Mouse (Mus musculus): Measurements from ENCODE around the gene Pth. TPM values are rescaled to one million over a fixed set of nuclear protein-coding genes. Genes with fewer than 3 reads are reported as not detected.

Pth gene
- total RNA-seq (2021), result not detected
- long read RNA-seq, experiment 1, result 0 reads
- long read RNA-seq, experiment 2, result 0 reads

DNA sequence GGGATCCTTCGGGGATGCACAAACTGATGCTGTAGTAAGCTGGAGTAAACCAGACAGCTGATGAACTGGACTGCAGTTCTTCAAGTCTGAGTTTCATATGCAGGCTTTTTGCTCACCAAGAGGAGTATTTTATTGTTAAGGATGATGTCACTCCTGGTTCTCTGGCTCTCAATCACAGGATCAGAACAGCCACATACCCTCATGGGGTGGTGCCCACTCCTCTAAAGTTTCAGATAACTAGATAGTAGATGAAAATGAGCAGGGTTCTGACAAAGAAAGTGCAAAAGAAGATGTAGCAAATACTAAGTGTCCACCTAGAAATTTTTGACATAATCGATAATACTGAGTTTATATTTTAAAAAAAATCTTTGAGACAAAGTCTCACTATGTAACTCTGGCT, at the start of gene Pth:
Gene Pth, minus strand, starts transcription at position 101 of the 400 bp plus-strand sequence.
- DNase-seq, result no peak
- intact Hi-C loops (cut with DNase I; ENCODE audit: low total_unique reads), result no loop called here

DNA sequence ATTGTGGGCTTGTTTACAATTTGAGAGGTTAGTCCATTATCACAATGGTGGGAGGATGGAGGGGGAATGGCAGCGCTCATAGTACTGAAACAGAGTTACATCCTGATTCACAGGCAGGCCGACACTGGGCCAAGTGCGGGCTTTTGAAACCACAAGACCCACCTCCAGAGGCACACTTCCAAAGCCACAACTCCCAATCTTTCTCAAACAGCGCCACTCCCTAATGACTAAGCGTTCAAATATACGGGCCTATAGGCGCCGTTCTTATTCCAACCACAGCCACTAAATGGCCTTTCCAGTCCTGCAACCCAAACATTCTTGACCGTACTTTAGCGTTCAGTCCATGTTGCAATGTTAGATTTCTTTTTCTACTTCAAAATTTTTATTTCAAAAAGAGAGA, 47.9 kb upstream of the Pth start:
- no peak for DNase-seq
- intact Hi-C loops (cut with DNase I; ENCODE audit: low total_unique reads), result no loop called here

DNA sequence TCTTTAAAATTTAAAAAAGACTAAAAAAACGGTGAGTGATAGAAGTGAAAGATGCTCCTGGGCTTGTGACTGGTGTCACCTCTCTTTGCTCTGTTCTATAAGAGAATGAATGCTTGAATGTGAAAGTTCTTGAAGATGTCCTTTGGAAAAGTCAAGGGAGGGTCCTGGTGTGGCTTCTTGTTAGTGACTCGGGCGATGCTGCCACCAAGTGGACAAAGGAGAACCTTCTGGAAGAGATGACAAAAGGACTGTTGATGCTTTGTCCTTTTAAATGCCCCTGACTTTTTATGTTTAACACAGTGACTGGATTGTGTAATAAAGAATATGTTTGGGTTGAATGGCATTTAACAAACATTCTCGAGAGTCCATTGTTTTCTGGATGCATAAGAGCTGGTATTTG, 45.9 kb upstream of the Pth start:
- peak; percentile 28 for DNase-seq

GRCm38 (mm10) chr7:113433451-113433850, 45.1 kb upstream of the Pth start:
- intact Hi-C loops (cut with DNase I; ENCODE audit: low total_unique reads), result no loop called here
- no peak for DNase-seq

More for the DNA sequence above, 45.9 kb upstream of the Pth start:
- intact Hi-C loops (cut with DNase I; ENCODE audit: low total_unique reads), result no loop called here

DNA sequence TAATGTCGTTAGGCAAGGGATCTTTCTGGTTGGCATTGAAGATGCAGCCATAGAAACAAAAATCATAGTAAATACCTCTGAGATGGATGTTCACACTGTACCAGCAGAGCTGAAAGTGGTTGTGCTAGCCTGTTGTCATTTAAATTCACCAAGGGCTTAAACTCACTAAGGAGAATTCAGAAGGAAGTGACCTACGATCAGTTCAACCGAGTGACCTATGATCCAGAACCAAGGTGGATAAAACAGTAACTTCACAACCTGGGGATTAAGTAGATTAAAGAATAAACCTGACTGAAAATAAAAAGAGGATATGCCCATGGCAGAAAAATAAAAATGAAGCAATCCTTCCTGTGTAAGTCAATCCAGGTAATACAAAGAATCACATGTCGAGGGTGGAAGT, 44.5 kb upstream of the Pth start:
- DNase-seq, result no peak
- intact Hi-C loops (cut with DNase I; ENCODE audit: low total_unique reads), result no loop called here

DNA sequence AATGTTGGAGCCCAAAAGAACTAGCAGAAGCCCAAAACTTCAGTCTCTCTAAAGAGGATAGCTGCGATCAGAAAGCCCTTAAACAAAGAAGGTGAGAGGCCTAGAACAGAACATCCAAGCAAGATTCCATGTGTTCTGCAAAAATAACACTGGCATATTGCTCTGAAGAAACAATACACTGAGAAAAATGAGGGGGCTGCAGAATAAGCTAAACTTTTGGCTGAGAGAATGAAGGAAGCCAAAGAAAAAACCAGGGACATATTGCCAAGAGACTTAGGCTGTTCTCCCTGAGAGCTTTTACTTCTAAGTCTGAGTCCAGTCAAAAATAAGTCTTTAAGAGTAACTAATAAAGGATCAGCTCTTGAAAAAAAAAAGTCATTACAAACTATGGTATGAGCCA, 32.4 kb upstream of the Pth start:
- no peak for DNase-seq
- intact Hi-C loops (cut with DNase I; ENCODE audit: low total_unique reads), result no loop called here

- no peak for DNase-seq
Observed at GRCm38 (mm10) chr7:113419070-113419782, 30.9 kb upstream of the Pth start.

GRCm38 (mm10) chr7:113416536-113416935, 28.2 kb upstream of the Pth start:
- intact Hi-C loops (cut with DNase I; ENCODE audit: low total_unique reads), result no loop called here
- no peak for DNase-seq

More at GRCm38 (mm10) chr7:113419070-113419782, 30.9 kb upstream of the Pth start:
- intact Hi-C loops (cut with DNase I; ENCODE audit: low total_unique reads), result no loop called here

DNA sequence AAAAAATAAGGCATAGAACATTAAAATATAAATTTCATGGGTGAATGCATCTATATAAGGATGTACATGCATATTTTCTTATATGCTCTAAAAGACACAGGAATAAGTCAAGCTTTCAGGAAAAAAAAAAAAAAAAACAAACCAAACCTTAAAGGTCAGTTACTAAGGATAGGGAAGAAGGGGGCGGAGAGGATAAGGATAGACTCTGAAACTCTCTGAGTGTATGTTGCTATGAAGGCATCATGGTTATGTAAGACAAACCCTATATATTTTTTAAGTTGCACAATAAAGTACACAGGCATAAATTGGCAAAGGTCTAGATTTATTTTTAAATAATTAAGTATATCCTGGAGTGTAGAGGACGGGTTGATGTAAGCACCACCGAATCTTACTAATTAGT, 26.9 kb upstream of the Pth start:
- no peak for DNase-seq
- intact Hi-C loops (cut with DNase I; ENCODE audit: low total_unique reads), result no loop called here

GRCm38 (mm10) chr7:113408712-113409111, 20.3 kb upstream of the Pth start:
- intact Hi-C loops (cut with DNase I; ENCODE audit: low total_unique reads), result no loop called here
- no peak for DNase-seq

DNA sequence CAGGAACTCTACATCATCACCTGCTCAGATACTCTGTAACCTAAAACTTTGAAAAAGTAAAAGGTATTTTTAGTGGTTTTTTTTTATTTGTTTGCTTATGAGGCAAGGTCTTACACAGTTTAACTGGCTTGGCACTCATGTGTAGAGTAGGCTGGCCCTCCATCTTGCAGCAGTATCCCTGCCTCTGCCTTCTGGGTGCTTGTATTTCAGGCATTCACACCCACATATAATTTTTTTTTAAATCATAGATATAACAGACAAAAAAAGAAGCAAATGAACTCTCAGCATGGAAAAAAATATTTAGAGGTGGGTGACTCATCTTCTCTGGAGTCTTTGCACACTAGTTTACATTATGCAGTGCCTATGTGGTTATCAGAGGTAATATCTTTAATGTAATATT, 9.7 kb upstream of the Pth start:
- DNase-seq, result no peak
- intact Hi-C loops (cut with DNase I; ENCODE audit: low total_unique reads), result no loop called here

DNA sequence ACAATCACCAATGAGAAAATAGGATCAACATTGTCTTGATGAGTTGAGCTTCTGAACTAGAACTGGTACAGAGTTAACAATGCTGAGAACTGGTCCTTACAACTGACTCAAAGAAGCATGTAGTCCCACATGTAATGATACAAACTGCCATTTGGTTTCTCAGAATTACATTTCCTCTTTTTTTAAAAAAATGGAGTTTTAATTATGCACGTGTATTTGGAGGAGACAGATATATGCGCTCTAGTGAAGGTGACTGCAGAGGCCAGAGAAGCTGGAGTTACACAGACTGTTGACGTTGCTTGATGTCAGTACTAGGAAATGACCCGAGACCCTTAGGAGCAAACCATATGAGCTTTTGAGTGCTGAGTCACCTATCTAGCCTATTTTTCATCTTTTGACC, 8.3 kb upstream of the Pth start:
- intact Hi-C loops (cut with DNase I; ENCODE audit: low total_unique reads), result no loop called here

DNA sequence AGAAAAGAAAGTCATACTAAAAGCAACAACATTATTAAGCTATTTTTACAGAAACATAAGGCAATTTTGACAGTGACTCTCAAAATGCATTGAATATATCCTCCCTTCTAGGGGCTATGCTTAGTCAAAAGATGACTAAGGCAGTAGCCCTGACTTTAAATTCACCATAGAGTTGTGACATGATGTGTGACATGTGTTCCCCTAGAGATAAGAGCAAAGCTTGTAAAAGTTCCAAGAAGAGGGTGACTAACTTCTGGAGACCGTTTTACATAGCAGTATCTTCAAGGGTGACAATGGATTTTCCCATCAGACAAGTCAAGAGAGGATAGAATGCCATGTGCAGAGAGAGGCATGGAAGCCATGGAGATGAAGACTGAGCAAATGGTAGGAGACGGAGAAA, 3.2 kb upstream of the Pth start:
- intact Hi-C loops (cut with DNase I; ENCODE audit: low total_unique reads), result no loop called here

More for the DNA sequence above, 8.3 kb upstream of the Pth start:
- no peak for DNase-seq

DNA sequence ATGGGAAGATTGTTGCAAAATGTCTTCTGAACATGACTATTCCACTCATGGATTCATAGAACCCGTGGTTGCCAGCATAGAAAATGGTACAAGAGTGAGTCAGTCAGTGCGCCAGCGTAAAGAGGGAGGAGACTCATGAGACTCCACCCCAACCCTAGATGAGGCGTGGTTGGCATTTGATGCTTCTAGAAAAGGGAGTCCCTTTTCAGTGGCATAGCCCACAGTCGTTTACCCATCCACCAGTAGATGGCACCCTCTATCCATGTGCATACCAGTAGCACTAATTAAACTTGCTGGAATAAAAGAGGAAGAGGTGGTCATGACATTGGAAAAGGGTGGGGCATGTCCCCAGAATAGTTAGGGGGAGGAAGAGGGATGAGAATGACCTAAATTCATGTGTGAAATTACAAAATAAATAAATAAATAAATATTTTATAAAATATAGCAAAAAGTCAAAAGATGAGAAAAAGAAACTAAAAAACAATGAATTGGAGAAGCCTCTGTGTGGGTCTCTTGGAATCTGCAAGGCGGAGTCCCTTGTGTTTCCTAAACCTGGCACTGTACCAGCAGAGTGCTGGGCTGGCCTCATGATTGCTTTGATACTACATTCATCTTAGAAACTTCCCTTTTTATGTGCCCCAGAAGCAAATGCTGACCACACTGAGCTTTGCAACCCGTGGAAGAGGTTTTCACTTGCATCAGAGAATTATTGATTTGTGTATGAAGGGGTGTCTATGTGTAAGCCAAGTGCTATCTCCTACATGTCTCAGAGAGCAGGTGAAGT, 10.3 kb downstream of the Pth start:
- peak; percentile 65 for DNase-seq
- intact Hi-C loops (cut with DNase I; ENCODE audit: low total_unique reads), result loop anchor here (2.0 to 10.0 kb wide), 2 partner anchors 217 to 647 kb away; no protein-coding TSS in a partner anchor

More for the DNA sequence above, 3.2 kb upstream of the Pth start:
- no peak for DNase-seq

DNA sequence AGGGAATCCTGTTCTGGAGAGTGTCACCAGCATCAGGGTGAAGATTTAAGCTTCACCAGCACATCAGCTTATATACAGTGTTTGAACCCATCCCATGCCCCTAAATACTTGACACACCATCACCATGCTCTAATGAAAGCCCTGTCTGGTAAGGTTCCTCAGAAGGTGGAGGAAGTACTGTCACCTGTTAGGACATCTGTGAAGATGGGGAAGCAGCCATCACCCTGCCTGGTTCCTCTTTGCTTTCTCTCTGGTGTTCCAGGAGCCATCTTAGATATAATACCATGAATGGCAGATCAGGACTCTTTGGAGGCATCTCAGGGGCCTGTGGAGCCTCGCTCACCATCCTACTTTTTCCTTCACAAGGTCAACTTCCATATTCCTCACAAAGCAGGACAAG, 15.7 kb downstream of the Pth start:
- DNase-seq, result no peak
- intact Hi-C loops (cut with DNase I; ENCODE audit: low total_unique reads), result loop anchor here (10.0 kb wide), 1 partner anchor 652 kb away; no protein-coding TSS in a partner anchor

DNA sequence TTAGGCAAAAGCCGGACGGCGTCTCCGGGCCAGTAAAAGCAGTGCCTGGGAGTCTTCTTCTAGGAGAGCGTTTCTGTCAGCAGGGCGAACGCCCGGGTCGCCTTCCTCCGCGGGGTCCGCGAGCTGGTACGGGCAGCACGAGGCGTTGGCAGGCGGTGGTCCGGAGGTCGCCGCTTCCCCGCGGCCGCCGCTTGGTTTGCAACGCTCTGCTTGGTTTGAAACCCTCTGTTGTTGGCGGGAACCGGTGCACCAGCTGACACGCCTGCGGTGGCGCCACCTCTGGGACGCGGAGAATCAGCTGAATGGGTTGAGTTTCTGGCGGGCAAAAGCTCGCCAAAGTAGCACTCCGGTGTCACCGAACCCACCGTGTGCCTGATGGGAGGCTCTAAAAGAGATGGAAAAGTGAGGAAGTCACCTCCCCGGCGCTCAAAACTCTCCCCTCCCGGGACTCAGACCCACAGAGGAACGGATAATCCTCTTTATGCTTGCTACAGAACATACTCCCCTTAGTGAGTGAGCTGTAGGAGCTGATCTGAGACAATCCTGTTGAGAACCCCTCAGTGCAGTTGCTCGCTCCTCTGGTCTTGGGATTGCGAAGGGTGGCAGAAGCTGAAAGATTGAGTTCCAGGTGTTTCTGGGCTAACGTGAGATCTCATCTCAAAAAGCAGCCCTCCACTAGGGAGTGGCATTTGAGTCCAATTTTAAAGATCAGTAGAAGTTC, 18.6 kb downstream of the Pth start:
- intact Hi-C loops (cut with DNase I; ENCODE audit: low total_unique reads), result loop anchor here (10.0 kb wide), 1 partner anchor 655 kb away; no protein-coding TSS in a partner anchor
- DNase-seq, result peak; percentile 75

- peak; percentile 99 for DNase-seq
- intact Hi-C loops (cut with DNase I; ENCODE audit: low total_unique reads), result no loop called here
Observed at GRCm38 (mm10) chr7:113368746-113369619, 19.4 kb downstream of the Pth start, which contains the start of gene Btbd10. TSS of gene Btbd10 (minus strand) at chr7:113369392.

DNA sequence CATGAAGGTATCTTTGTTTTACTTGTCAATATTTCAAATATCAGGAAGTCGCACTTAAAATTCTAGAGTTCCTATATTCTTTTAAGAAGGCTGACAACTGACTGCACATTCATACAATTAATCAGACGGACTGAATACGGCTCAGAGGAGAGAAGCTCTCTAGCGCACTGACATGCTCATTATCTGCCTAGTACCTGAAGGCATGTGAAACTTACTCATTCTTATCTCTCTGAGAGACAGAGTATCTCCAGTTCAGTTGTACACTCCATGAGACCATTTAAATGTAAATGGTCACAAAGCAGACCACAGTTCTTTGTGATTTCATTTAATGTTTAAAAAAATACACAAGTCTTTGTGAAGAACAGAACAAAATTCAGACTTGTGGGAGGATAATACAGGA, 20.9 kb downstream of the Pth start:
- intact Hi-C loops (cut with DNase I; ENCODE audit: low total_unique reads), result no loop called here
- DNase-seq, result no peak

GRCm38 (mm10) chr7:113349089-113349488, 39.3 kb downstream of the Pth start:
- DNase-seq, result no peak

More at GRCm38 (mm10) chr7:113349089-113349488, 39.3 kb downstream of the Pth start:
- intact Hi-C loops (cut with DNase I; ENCODE audit: low total_unique reads), result no loop called here
